Mouse (Mus musculus): ENCODE data around the gene Anks1b.

DNA sequence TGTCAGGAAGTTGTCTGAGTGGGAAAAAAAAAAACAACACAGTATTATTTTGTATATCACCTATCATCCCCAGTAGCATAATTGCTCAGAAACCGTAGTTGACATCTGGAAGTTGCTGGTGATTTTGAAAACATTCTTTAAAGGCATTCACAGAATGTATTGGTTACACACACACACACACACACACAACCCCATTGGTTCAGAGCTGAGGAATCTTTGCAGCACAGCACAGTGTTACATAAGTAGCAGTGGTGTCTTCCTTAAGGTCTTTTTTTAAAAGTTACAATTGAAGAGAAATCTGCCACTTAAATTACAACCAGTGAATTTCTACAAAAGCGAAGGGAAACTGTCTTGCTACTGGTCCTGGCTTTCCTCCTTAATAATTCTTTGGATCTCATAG is 969.1 kb downstream of the Anks1b start:
- no peak for TF ChIP-seq TAL1 (IDR thresholded peaks at IDR 0.05; ENCODE audit: low read length)
- TF ChIP-seq CTCF (IDR thresholded peaks at IDR 0.05 in 2 of 3, conservative IDR thresholded peaks at IDR 0.05 in 1 of 3; ENCODE audit: control insufficient read depth in 1 of 3, insufficient read depth in 1 of 3, low read depth in 2 of 3, low read length in 3 of 3, poor library complexity in 1 of 3, severe bottlenecking in 1 of 3): no peak
- no peak for TF ChIP-seq POLR2A (IDR thresholded peaks at IDR 0.05; ENCODE audit: control insufficient read depth in 1 of 2, insufficient read depth in 1 of 2, low read depth in 1 of 2, low read length in 2 of 2, poor library complexity in 1 of 2)
- TF ChIP-seq MAFK (IDR thresholded peaks at IDR 0.05; ENCODE audit: borderline replicate concordance, low read depth, low read length): no peak
- TF ChIP-seq ZNF384 (IDR thresholded peaks at IDR 0.05; ENCODE audit: low read depth, low read length): no peak
- TF ChIP-seq MXI1 (IDR thresholded peaks at IDR 0.05; ENCODE audit: low read depth, low read length): no peak
- no peak for TF ChIP-seq ZKSCAN1 (IDR thresholded peaks at IDR 0.05; ENCODE audit: low read depth, low read length)
- no peak for TF ChIP-seq USF1 (IDR thresholded peaks at IDR 0.05; ENCODE audit: low read depth, low read length)
